Mouse (Mus musculus): ENCODE measurements at regions not wholly inside any gene's neighbourhood (a gene's known extent, or its start where the extent isn't known, plus 50 kb on each side); places are given as distances from the start of the nearest gene placed in this dataset.

- no peak for DNase-seq (ENCODE audit: low spot score in 2 of 2)
Observed at GRCm38 (mm10) chr11:79764026-79764425, 173.0 kb downstream of the Rab11fip4 start.

GRCm38 (mm10) chr11:79762654-79763053, 171.6 kb downstream of the Rab11fip4 start:
- DNase-seq (ENCODE audit: low spot score in 2 of 2): no peak

DNA sequence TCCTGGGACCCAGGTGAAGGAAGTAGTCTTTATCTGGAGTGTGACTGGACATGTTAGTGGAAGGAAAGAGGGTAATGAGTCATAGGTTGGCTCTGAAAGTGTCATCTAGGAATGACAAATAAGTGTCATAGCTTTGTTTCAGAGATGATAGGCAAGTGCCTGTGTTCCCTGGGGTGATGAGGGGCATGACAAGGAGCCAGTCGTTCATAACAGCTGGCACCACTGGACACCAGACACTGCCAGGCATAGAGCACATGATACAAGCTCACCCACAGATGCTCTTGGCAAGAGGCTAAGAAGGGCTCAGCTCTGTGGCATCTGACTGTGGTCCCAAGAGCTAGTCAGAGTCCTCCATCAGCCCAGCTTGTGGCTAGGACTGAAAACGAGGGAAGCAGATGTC, 171.0 kb downstream of the Rab11fip4 start:
- no peak for DNase-seq (ENCODE audit: low spot score in 2 of 2)

- DNase-seq (ENCODE audit: low spot score in 2 of 2): no peak
Observed at GRCm38 (mm10) chr11:79760533-79760932, 169.5 kb downstream of the Rab11fip4 start.

- DNase-seq (ENCODE audit: low spot score in 2 of 2): no peak
Observed at GRCm38 (mm10) chr11:79758281-79758680, 167.3 kb downstream of the Rab11fip4 start.

DNA sequence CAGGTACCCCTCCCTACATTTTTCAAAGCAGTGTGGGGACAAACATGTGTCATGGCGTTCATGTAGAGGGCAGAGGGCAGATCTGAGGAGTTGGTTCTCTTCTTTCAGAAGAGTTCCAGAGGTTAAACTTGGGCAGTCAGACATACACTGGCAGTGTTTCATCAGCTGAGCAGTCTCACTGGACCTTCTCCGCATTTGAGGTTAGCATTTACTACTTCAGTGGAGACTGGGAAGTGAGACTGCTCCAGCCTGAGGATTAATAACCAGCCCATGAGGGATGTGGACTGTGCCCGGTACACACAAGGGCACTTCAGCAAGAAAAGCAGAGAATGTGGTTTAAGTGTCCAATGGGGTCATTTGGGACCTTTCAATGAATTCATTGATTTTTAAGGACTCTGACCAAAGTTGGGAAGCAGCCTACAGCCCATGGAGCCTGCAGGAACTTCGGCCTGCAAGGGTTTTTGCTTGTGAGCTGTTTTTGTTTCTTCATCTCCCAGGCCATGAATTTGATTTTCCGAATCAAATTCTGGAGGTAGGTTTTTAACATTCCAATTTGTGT, 166.6 kb downstream of the Rab11fip4 start:
- DNase-seq (ENCODE audit: low spot score in 2 of 2): no peak

DNA sequence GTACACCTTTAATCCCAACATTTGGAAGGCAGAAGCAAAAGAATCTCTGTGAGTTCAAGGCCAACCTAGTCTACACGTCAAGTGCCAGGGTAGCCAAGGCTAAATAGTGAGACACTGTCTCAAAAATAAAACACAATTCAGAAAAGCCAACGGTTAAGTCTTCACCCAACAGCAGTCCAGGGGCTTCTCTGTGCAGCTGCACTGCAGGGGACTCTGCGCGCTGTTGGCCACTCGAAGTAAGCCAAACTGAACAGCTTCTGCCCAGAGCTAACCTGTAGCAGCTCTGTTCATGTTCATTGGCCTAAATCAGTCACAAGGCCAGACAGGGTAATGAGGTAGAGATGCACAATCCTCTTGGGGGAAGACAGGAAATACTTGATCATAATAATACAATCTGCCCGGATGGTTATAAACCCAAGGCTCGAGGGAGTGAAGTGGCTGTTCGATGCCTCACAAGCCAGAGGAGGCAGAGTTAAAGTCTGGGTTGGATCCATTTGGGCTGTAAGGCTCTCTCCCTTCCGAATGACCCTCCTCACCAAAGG, 165.4 kb downstream of the Rab11fip4 start:
- DNase-seq (ENCODE audit: low spot score in 2 of 2): no peak

- DNase-seq (ENCODE audit: low spot score in 2 of 2): no peak
Observed at GRCm38 (mm10) chr11:79753491-79753890, 162.5 kb downstream of the Rab11fip4 start.

GRCm38 (mm10) chr11:79752717-79753480, 161.9 kb downstream of the Rab11fip4 start:
- DNase-seq (ENCODE audit: low spot score in 2 of 2): no peak

GRCm38 (mm10) chr11:79751751-79752716, 161.0 kb downstream of the Rab11fip4 start:
- no peak for DNase-seq (ENCODE audit: low spot score in 2 of 2)

DNA sequence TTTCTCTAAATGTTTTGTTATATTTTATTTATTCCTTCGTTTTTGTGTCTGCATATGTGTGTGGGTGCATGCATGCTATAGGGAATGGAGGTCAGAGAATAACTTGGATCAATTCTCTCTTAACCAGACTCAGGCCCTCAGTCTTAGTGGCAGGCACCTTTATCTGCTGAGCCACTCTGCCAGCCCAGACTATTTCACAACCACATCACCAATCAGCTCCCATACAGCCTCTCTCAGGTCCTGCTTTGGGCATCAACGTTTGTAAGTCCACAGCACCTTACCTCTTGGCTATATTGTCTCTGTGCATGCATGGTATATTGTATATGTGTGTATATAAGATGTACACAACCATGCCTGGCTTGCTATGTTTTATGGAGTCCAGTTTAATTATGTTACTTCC, 159.9 kb downstream of the Rab11fip4 start:
- no peak for DNase-seq (ENCODE audit: low spot score in 2 of 2)

- no peak for DNase-seq (ENCODE audit: low spot score in 2 of 2)
Observed at GRCm38 (mm10) chr11:79749755-79750434, 158.9 kb downstream of the Rab11fip4 start.

GRCm38 (mm10) chr11:79749141-79749540, 158.1 kb downstream of the Rab11fip4 start:
- no peak for DNase-seq (ENCODE audit: low spot score in 2 of 2)

GRCm38 (mm10) chr11:79748606-79749125, 157.7 kb downstream of the Rab11fip4 start:
- DNase-seq (ENCODE audit: low spot score in 2 of 2): no peak

DNA sequence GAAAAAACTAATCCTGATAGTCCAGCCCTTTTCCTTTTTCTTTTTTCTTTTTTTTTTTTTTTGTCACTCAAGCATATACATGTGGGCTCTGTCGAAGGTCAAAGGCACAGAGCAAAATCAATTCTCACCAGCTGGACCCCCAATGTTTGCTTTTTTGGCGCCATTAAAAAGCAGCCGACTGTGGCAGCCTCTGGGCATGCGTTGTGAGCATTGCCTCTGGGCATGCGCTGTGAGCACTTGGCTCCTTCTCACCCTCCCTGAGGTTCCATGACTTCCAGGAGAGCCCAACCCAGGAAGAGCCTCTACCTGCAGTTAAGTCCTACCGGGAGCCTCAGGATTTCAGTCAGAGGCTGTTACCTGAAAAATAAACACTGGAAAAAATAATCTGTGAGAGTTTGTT, 156.8 kb downstream of the Rab11fip4 start:
- DNase-seq (ENCODE audit: low spot score in 2 of 2): no peak

Measured in right cerebral cortex, adult 2 months (tissue).